Mouse (Mus musculus) ES-Bruce4 (cell line): Measurements from ENCODE around the gene Fut8. TPM values are rescaled to one million over a fixed set of nuclear protein-coding genes. Genes with fewer than 3 reads are reported as not detected.
"Not testable (repeated sequence)": the region's sequence is repeated elsewhere in the genome, so short reads cannot be mapped to it uniquely, and the experiment has no call there.

Source experiments
- H3K27ac ChIP-seq: 2 replicates; pipeline ENCODE4 v1.5.1; 2012; ENCODE audit warnings: low read length, inconsistent platforms; ENCODE audit not compliant: insufficient read depth
- H3K27me3 ChIP-seq: 2 replicates; pipeline ENCODE4 v1.6.1; 2012; ENCODE audit warnings: mild to moderate bottlenecking, low read length, inconsistent platforms; ENCODE audit not compliant: control insufficient read depth, poor library complexity, insufficient read depth, severe bottlenecking
- H3K36me3 ChIP-seq: 2 replicates; pipeline ENCODE4 v1.6.1; 2012; ENCODE audit warnings: inconsistent platforms, mild to moderate bottlenecking, low read length, moderate library complexity; ENCODE audit not compliant: control insufficient read depth, poor library complexity, insufficient read depth, severe bottlenecking
- H3K4me1 ChIP-seq: one replicate; pipeline ENCODE4 v1.8.1; 2011; ENCODE audit warnings: low read length; ENCODE audit not compliant: control insufficient read depth, insufficient read depth
- H3K4me3 ChIP-seq: 2 replicates; pipeline ENCODE4 v1.5.1; 2011; ENCODE audit warnings: low read depth, mild to moderate bottlenecking, low read length
- H3K9ac ChIP-seq: 2 replicates; pipeline ENCODE4 v1.6.1; 2012; ENCODE audit warnings: low read depth, mild to moderate bottlenecking, inconsistent platforms; ENCODE audit not compliant: poor library complexity, severe bottlenecking
- H3K9me3 ChIP-seq: replicated peaks from 2 replicates; pipeline ENCODE4 v1.6.1; 2012; ENCODE audit warnings: mild to moderate bottlenecking, low read length, inconsistent platforms; ENCODE audit not compliant: control insufficient read depth, poor library complexity, insufficient read depth, severe bottlenecking
- CTCF ChIP-seq: IDR thresholded peaks from one replicate; pipeline ENCODE4 v1.8.1; 2011; ENCODE audit warnings: low read depth, low read length
- EP300 ChIP-seq: IDR thresholded peaks from 2 replicates; pipeline ENCODE4 v1.6.1; 2011; ENCODE audit warnings: low read depth, low read length; ENCODE audit not compliant: insufficient read depth
- POLR2A ChIP-seq: IDR thresholded peaks from one replicate; pipeline ENCODE4 v1.8.1; 2011; ENCODE audit warnings: low read length; ENCODE audit not compliant: insufficient read depth
- polyA plus RNA-seq: library from polyadenylated mRNA; stranded (reverse); fragments of >200 nt; gene quantifications from 2 replicates; pipeline ENCODE4 v1.2.4, GENCODE M21; 2011; ENCODE audit warnings: low read depth; ENCODE audit not compliant: missing spikeins, insufficient read depth, insufficient read length

The Fut8 gene
- polyA plus RNA-seq, 1 experiment, result 18.1 TPM

- H3K27ac ChIP-seq, result no peak overlapping the region
- no peaks in the 10 kb centered on the region for H3K27me3 ChIP-seq
- no peaks in the 10 kb centered on the region for H3K4me1 ChIP-seq
- no peak overlapping the region for H3K9ac ChIP-seq
- H3K36me3 ChIP-seq, result no peaks in the 10 kb centered on the region
- TF ChIP-seq CTCF (no peak), EP300 (no peak), POLR2A (no peak)
- no peak overlapping the region for H3K4me3 ChIP-seq
- H3K9me3 ChIP-seq, result no peaks in the 10 kb centered on the region
Measured at GRCm38 (mm10) chr12:77240839-77241238, 2.9 kb downstream of the Fut8 start.

- no peak for TF ChIP-seq EP300
- no peak for TF ChIP-seq POLR2A
- no peak for TF ChIP-seq CTCF
- H3K4me1 ChIP-seq, result no peaks in the 10 kb centered on the region
- H3K9ac ChIP-seq, result no peak overlapping the region
- no peak overlapping the region for H3K4me3 ChIP-seq
- H3K27ac ChIP-seq, result no peak overlapping the region
- H3K9me3 ChIP-seq, result no peaks in the 10 kb centered on the region
- no peaks in the 10 kb centered on the region for H3K36me3 ChIP-seq
- no peaks in the 10 kb centered on the region for H3K27me3 ChIP-seq
Measured at GRCm38 (mm10) chr12:77262650-77263049, 24.7 kb downstream of the Fut8 start.

- Histone ChIP-seq H3K4me3 (no peak overlapping the region), H3K27me3 (no peaks in the 10 kb centered on the region), H3K27ac (no peak overlapping the region), H3K4me1 (no peaks in the 10 kb centered on the region), H3K36me3 (no peaks in the 10 kb centered on the region), H3K9ac (no peak overlapping the region), H3K9me3 (no peaks in the 10 kb centered on the region)
- TF ChIP-seq CTCF (no peak), POLR2A (no peak), EP300 (no peak)
Measured at GRCm38 (mm10) chr12:77263816-77264215, 25.9 kb downstream of the Fut8 start.

GRCm38 (mm10) chr12:77270694-77271093, 32.8 kb downstream of the Fut8 start:
- Histone ChIP-seq H3K36me3 (no peaks in the 10 kb centered on the region), H3K9me3 (no peaks in the 10 kb centered on the region), H3K4me3 (no peak overlapping the region), H3K4me1 (no peaks in the 10 kb centered on the region), H3K27ac (no peak overlapping the region), H3K9ac (no peak overlapping the region), H3K27me3 (no peaks in the 10 kb centered on the region)
- TF ChIP-seq POLR2A (no peak), EP300 (no peak), CTCF (no peak)

GRCm38 (mm10) chr12:77288507-77288906, 50.6 kb downstream of the Fut8 start:
- Histone ChIP-seq H3K4me1 (no peaks in the 10 kb centered on the region), H3K4me3 (no peak overlapping the region), H3K9ac (no peak overlapping the region), H3K27ac (no peak overlapping the region), H3K27me3 (no peaks in the 10 kb centered on the region), H3K9me3 (no peaks in the 10 kb centered on the region), H3K36me3 (no peaks in the 10 kb centered on the region)
- TF ChIP-seq EP300 (no peak), CTCF (no peak), POLR2A (no peak)

GRCm38 (mm10) chr12:77291017-77291416, 53.1 kb downstream of the Fut8 start:
- H3K27ac ChIP-seq, result no peak overlapping the region
- no peaks in the 10 kb centered on the region for H3K27me3 ChIP-seq
- no peaks in the 10 kb centered on the region for H3K9me3 ChIP-seq
- no peaks in the 10 kb centered on the region for H3K4me1 ChIP-seq
- TF ChIP-seq EP300 (no peak), POLR2A (no peak), CTCF (no peak)
- no peaks in the 10 kb centered on the region for H3K36me3 ChIP-seq
- no peak overlapping the region for H3K9ac ChIP-seq
- H3K4me3 ChIP-seq, result no peak overlapping the region

GRCm38 (mm10) chr12:77291864-77292263, 53.9 kb downstream of the Fut8 start:
- H3K27me3 ChIP-seq, H3K9me3 ChIP-seq, H3K4me3 ChIP-seq, H3K9ac ChIP-seq, H3K27ac ChIP-seq, H3K36me3 ChIP-seq, H3K4me1 ChIP-seq: not testable (repeated sequence)
